Mouse (Mus musculus) bone marrow, adult 2 months (tissue): Measurements from ENCODE around the gene Begain. TPM values are rescaled to one million over a fixed set of nuclear protein-coding genes. Genes with fewer than 3 reads are reported as not detected.

Source experiments
- H3K27ac ChIP-seq: fragments of 200-500 bp; 2 replicates; pipeline ENCODE4 v1.5.1; 2012; ENCODE audit warnings: low read depth, mild to moderate bottlenecking, control low read depth, inconsistent platforms, low read length; ENCODE audit not compliant: control insufficient read depth, poor library complexity, insufficient read depth
- H3K4me1 ChIP-seq: fragments of 200-500 bp; 2 replicates; pipeline ENCODE4 v1.6.1; 2011; ENCODE audit warnings: low read length; ENCODE audit not compliant: control insufficient read depth, insufficient read depth
- H3K4me3 ChIP-seq: fragments of 200-500 bp; replicated peaks from 2 replicates; pipeline ENCODE3; 2011; ENCODE audit warnings: mild to moderate bottlenecking, low read depth, low read length, control low read depth; ENCODE audit not compliant: control insufficient read depth
- CTCF ChIP-seq: fragments of 200-500 bp; IDR thresholded peaks from 2 replicates; pipeline ENCODE4 v1.5.1; 2011; ENCODE audit warnings: low read length, control low read depth; ENCODE audit not compliant: control insufficient read depth, insufficient read depth
- POLR2A ChIP-seq: fragments of 200-500 bp; IDR thresholded peaks from 2 replicates; pipeline ENCODE4 v1.6.1; 2011; ENCODE audit warnings: low read depth, mild to moderate bottlenecking, control low read depth, low read length, borderline replicate concordance; ENCODE audit not compliant: control insufficient read depth
- WGBS: fragments of 180-500 bp; shearing (Covaris S2); methylation state at CpG from one replicate; pipeline ENCODE4 v1.1.7; 2018; 5-methylcytosine and 5-hydroxymethylcytosine counted together
- polyA plus RNA-seq: library from polyadenylated mRNA; stranded (reverse); fragments of >200 nt; gene quantifications from 2 replicates; pipeline ENCODE4 v1.2.4, GENCODE M21; 2011; ENCODE audit warnings: low replicate concordance; ENCODE audit not compliant: missing spikeins, insufficient read depth, insufficient read length

Begain gene
- polyA plus RNA-seq, 1 experiment, result 1.3 TPM

DNA sequence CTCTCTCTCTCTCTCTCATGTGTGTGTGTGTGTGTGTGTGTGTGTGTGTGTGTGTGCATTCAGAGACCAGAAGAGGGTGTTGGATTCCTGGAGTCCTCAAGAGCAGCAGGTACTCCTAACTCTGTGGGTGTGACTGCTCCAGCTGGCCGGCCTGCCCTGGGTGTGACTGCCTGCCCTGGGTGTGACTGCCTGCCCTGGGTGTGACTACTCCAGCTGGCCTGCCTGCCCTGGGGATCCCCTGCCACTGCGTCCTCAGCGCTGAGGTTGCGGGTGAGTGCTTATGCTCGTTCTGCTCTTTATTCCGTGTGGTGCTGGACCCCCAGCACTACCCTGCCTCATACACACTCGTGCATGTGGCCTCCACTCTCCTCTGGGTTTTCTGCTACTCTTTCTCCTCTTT, 65.0 kb downstream of the Begain start:
- H3K27ac ChIP-seq, result no peak overlapping the region
- WGBS, result 81% methylated on average over 7 of the region's 7 CpGs
- no peak overlapping the region for H3K4me3 ChIP-seq
- H3K4me1 ChIP-seq, result no peaks in the 10 kb centered on the region
- TF ChIP-seq CTCF (no peak), POLR2A (no peak)

GRCm38 (mm10) chr12:108997249-108997648, 70.8 kb downstream of the Begain start:
- 86% methylated on average over 8 of the region's 8 CpGs for WGBS
- TF ChIP-seq POLR2A (no peak), CTCF (no peak)
- Histone ChIP-seq H3K27ac (no peak overlapping the region), H3K4me1 (no peaks in the 10 kb centered on the region), H3K4me3 (no peak overlapping the region)

DNA sequence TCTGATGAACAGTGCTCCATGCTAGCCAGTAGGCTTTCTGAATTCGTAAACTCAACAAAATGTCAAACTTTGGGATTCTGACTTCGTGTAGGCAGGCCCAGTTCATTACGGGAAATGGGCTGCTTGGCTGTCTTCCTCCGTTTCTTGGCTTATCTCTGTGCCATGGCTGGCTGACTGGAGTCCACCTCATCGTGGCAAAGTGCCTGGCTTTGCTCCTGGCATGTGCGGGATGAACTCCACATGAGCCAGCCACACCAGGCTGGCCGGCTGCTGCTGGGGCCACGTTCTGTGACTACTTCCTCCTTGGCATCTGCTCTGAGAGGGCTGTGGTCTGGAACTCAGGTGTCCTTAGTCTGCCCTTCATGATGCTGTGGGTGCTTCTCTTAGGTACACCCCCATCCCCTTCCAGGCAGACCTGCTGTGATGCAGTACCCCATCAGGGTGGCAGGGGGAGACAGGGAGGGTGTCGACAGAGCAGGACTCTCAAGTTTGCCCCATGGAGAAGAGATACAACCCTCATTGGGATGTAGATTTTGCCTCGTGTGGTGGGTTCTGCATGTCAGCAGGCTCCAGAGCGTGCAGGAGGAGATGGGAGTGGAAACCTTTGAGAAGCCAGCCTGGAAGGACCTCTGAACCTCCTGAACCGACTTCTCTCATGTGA, 71.9 kb downstream of the Begain start:
- no peak for TF ChIP-seq POLR2A
- TF ChIP-seq CTCF, result no peak
- no peaks in the 10 kb centered on the region for H3K4me1 ChIP-seq
- 73% methylated on average over 12 of the region's 12 CpGs for WGBS

DNA sequence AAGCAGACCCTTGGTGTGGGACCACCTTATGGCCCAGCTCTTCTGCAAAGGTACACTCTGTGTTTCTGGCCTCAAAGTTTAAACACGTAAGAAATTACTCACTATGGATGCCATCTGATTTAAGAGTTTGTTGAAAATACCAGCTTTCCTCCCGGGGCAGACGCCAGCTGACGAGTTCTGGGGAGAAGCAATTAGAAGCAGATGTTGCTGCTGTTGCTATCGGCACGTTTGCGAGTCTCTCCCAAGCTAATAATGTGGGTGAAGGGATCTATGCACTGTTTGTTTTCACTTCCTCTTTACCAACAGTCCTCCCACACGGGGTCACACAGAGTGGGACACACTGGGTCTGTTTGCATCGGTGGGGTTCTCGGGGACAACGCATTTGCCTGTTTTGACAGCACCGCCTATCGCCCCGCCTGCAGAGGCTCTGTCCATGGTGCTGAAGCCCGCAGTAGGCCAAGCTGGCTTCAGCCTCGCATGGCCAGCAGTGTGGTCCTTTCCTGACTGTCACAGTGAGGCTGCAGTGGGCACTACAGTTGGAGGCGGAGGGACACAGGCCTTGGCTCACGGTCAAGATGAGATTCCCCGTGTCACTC, 73.5 kb downstream of the Begain start:
- whole genome bisulfite sequencing, result 8% methylated on average over 19 of the region's 19 CpGs
- H3K4me3 ChIP-seq, result no peak overlapping the region

More for the DNA sequence above, 71.9 kb downstream of the Begain start:
- Histone ChIP-seq H3K27ac (no peak overlapping the region), H3K4me3 (no peak overlapping the region)

DNA sequence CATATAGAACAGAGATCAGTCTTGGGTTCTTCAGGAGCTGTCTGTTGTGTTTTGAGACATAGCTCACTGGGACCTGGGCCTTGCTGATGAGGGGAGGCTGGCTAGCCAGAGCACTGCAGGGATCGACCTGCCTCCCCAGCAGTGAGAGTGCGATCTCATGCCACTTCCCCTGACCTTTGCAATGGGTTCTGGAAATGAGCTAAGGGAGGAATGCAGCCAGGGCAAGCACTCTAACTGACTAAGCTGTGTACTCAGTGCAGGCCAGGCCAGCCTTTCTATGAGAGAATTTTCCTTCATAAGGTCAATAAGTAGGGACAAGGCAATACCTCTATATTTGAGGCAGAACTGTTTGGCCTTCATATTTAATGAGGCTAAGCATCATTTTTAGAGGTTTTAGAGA, 75.0 kb downstream of the Begain start:
- Histone ChIP-seq H3K4me1 (no peaks in the 10 kb centered on the region), H3K4me3 (no peak overlapping the region), H3K27ac (no peak overlapping the region)
- WGBS, result 70% methylated on average over 2 of the region's 2 CpGs
- no peak for TF ChIP-seq CTCF
- TF ChIP-seq POLR2A, result no peak

More for the DNA sequence above, 73.5 kb downstream of the Begain start:
- Histone ChIP-seq H3K27ac (no peak overlapping the region), H3K4me1 (no peaks in the 10 kb centered on the region)
- TF ChIP-seq CTCF (no peak), POLR2A (no peak)

DNA sequence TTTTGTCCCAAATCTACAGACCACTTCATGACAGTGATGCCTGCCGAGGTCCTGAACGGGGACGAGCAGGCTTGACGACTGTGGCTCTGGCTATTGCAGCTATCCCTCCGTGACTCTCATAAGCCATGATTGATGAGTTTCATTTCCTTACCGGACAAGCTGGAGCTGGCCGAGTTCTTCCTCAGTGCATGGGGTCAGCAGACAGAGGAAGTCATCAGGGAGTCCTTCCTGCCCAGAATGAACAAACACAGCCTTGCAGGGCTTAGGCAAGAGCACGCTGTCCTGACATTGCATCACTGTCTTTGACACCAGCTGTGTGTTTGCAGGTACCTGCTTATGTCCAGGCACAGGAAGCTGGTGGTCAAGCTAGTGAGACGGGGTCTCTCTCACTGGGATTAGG, 77.6 kb downstream of the Begain start:
- H3K4me1 ChIP-seq, result no peaks in the 10 kb centered on the region
- no peak for TF ChIP-seq POLR2A
- TF ChIP-seq CTCF, result no peak
- H3K4me3 ChIP-seq, result no peak overlapping the region
- H3K27ac ChIP-seq, result no peak overlapping the region
- WGBS, result 21% methylated on average over 9 of the region's 9 CpGs

DNA sequence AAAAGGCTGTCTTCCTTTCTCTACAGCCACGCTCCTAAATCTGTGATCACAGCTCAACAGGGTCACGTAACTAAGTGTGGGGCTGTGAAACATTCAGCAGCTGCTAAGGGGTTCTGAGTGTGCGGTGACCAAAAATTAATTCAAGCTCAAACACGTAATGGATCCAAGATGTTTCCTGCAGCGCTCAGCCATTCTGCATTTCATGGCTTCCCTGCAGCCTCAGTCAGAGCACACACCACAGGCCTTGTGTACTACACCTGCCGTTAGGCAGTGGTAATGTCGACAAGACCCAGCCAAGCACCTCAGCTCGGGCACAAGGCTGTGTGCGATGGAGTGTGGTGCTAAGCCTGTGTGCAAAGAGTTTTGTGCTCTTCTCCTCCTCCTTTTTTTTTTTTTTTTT, 80.6 kb downstream of the Begain start:
- no peak overlapping the region for H3K4me3 ChIP-seq
- no peak overlapping the region for H3K27ac ChIP-seq
- no peak for TF ChIP-seq POLR2A
- TF ChIP-seq CTCF, result no peak
- 89% methylated on average over 9 of the region's 9 CpGs for WGBS
- H3K4me1 ChIP-seq, result no peaks in the 10 kb centered on the region

DNA sequence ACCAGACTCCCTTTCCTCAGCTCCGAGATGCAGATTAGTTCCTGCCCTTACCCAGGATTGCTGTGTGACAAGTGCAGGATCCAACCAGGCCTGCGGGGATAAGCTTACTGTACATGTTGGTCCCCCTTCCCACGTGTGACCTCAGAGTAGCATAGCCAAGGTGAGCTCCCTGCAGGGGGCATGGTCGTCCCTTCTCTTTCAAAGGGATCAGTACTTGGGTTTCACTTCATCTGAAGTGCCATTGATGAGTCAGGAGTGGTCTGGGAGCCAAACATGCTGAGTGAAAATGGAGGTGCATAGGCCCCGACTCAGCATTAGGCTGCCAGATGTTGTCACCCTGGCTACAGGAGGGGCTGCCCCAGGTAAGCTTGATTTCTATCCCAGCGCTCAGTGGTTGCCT, 83.0 kb downstream of the Begain start:
- TF ChIP-seq POLR2A (no peak), CTCF (no peak)
- H3K4me3 ChIP-seq, result no peak overlapping the region
- H3K4me1 ChIP-seq, result no peaks in the 10 kb centered on the region
- no peak overlapping the region for H3K27ac ChIP-seq
- WGBS, result 80% methylated on average over 6 of the region's 6 CpGs
